Mouse (Mus musculus) forebrain, embryonic 12.5 days (tissue): ENCODE measurements at regions not wholly inside any gene's neighbourhood (a gene's known extent, or its start where the extent isn't known, plus 50 kb on each side); places are given as distances from the start of the nearest gene placed in this dataset.

Experiments
- ATAC-seq: fragments of 200-750 bp; cut with Nextera tagmentation; 2 replicates; pipeline ENCODE4 v1.8.0; 2017; ENCODE audit warnings: moderate TSS enrichment; ENCODE audit not compliant: low FRiP score
- H3K27ac ChIP-seq: fragments of 300-500 bp; sonication (generic); 2 replicates; pipeline ENCODE4 v1.5.1; 2016; ENCODE audit warnings: mild to moderate bottlenecking
- H3K27me3 ChIP-seq: fragments of 300-500 bp; sonication (generic); 2 replicates; pipeline ENCODE4 v1.6.1; 2016; ENCODE audit warnings: mild to moderate bottlenecking
- H3K36me3 ChIP-seq: fragments of 300-500 bp; sonication (generic); replicated peaks from 2 replicates; pipeline ENCODE4 v1.6.1; 2016; ENCODE audit warnings: mild to moderate bottlenecking
- H3K4me1 ChIP-seq: fragments of 300-500 bp; sonication (generic); 2 replicates; pipeline ENCODE4 v1.6.1; 2016
- H3K4me2 ChIP-seq: fragments of 300-500 bp; sonication (generic); 2 replicates; pipeline ENCODE4 v1.6.1; 2016; ENCODE audit warnings: mild to moderate bottlenecking, moderate library complexity
- H3K4me3 ChIP-seq: fragments of 300-500 bp; sonication (generic); replicated peaks from 2 replicates; pipeline ENCODE4 v1.5.1; 2016; ENCODE audit warnings: mild to moderate bottlenecking
- H3K9ac ChIP-seq: fragments of 300-500 bp; sonication (generic); 2 replicates; pipeline ENCODE4 v1.6.1; 2016; ENCODE audit warnings: mild to moderate bottlenecking
- H3K9me3 ChIP-seq: fragments of 300-500 bp; sonication (generic); 2 replicates; pipeline ENCODE4 v1.6.1; 2016
- WGBS: fragments of 180-500 bp; shearing (Covaris S2); methylation state at CpG from one replicate; pipeline ENCODE4 v1.1.7; 2016; 5-methylcytosine and 5-hydroxymethylcytosine counted together

DNA sequence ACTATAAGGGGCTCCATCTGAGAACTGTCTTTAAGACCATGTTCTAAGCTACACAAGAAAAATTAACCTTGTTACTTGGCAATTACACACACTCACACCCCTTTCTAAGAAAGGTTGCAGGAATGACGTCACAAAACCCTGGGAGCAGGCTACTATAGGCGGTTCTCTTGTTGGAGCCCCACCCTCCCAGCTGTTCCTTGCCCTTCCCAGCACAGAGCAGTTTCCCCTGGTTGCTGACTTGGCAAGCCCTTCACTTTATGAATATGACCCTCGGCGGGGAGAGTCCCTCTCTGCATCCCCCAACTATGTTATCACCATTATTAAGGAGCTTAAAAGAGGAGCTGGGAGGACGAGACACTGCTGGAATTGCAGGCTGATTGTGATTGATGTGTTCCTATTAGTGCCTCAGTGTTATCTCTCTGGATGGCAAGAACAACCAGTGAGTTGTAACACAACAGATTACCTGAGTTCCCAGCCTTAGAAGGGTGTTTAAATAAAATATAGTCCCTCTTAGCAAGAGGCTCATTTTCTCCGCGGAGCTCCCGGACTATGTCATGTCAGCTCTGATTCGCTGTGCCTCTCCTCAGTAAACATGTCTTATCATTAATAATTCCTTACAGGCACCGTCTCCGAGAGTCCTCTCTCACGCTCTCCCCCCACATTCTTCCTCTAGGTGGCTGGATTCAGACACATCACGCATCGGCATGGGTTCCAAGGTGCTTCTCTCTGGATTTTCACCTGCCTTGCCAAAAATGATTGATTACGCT lies 105.7 kb downstream of the Insig2 start:
- H3K9ac ChIP-seq: no peak overlapping the region
- H3K4me1 ChIP-seq: no peaks in the 10 kb centered on the region
- H3K9me3 ChIP-seq: no peaks in the 10 kb centered on the region
- no peak overlapping the region for H3K27ac ChIP-seq
- no peaks in the 10 kb centered on the region for H3K27me3 ChIP-seq
- H3K4me3 ChIP-seq: no peak overlapping the region
- H3K4me2 ChIP-seq: no peak overlapping the region
- no peaks in the 10 kb centered on the region for H3K36me3 ChIP-seq
- ATAC-seq: 0 out of 2 replicates have a peak, but pooled peaks have one; percentile 55
- WGBS: 78% methylated on average over 15 of the region's 15 CpGs

DNA sequence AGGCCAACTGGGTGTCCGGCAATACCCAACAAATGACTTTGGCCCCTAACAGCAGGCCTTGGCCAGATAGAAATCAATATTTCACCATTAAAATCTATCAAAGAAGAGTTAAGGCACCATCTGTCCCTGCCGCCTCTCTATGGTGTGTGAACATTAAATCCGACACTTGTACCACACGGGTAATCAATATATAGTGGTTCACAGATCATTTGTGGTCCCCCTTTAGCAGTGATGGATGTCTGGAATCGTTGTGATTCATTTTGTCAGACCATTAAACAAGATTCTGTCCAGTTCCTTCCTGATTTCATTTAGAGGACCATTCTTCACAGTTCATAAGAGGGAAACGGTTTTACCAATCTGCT lies 105.2 kb downstream of the Insig2 start:
- 0 out of 2 replicates have a peak, but pooled peaks have one; percentile 55 for ATAC-seq
- Histone ChIP-seq H3K27me3 (no peaks in the 10 kb centered on the region), H3K4me2 (no peak overlapping the region), H3K36me3 (no peaks in the 10 kb centered on the region), H3K9ac (no peak overlapping the region), H3K4me3 (no peak overlapping the region), H3K9me3 (no peaks in the 10 kb centered on the region), H3K27ac (no peak overlapping the region), H3K4me1 (no peaks in the 10 kb centered on the region)
- WGBS: 89% methylated on average over 6 of the region's 6 CpGs

- Histone ChIP-seq H3K27me3 (no peaks in the 10 kb centered on the region), H3K27ac (no peak overlapping the region), H3K9me3 (no peaks in the 10 kb centered on the region), H3K4me3 (no peak overlapping the region), H3K36me3 (no peaks in the 10 kb centered on the region), H3K4me2 (no peak overlapping the region), H3K4me1 (no peaks in the 10 kb centered on the region), H3K9ac (no peak overlapping the region)
- 78% methylated on average over 6 of the region's 6 CpGs for WGBS
- ATAC-seq: no peak
Measured at GRCm38 (mm10) chr1:121243576-121243975, 88.8 kb downstream of the Insig2 start.

DNA sequence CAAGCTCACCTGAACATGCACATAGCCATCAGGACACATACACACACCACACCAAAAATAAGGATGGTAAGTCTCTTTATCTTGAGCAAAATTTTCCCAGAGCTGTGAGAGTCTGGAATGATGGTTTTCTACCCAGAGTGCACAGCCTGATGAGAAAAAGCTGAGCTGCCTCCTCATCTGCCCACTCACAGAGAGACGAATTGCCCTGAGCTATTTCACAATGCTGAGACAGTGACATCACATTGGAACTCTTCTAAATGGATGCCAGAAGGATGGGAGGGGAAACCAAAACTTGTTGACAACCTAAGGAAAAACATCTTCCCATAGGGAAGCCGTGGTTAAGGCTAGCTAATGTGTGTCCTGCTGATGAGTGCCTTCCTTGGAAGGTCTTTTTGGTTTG lies 84.8 kb downstream of the Insig2 start:
- Histone ChIP-seq H3K4me3 (no peak overlapping the region), H3K9me3 (no peaks in the 10 kb centered on the region), H3K36me3 (no peaks in the 10 kb centered on the region), H3K9ac (no peak overlapping the region), H3K27me3 (no peaks in the 10 kb centered on the region), H3K4me1 (no peaks in the 10 kb centered on the region), H3K27ac (no peak overlapping the region), H3K4me2 (no peak overlapping the region)
- no peak for ATAC-seq
- WGBS: 79% methylated on average over 2 of the region's 2 CpGs

DNA sequence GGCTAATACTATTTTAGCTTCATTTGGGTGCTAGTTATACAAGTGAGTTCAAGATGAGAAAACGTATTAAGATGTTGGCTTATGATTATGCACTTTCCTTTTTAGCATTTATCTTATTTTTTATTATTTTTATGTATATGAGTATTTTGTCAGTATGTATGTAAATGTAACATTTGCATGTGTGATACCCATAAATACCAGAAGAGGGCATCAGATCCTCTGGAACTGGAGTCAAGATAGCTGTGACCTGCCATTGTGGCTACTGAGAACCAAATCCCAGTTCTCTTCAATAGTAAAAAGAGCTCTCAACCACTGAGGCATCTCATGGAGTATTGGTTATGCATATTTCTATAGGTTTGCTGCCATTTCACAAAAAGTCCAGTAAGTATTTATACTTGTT lies 83.3 kb downstream of the Insig2 start:
- Histone ChIP-seq H3K27ac (no peak overlapping the region), H3K9me3 (no peaks in the 10 kb centered on the region), H3K4me1 (no peaks in the 10 kb centered on the region), H3K9ac (no peak overlapping the region), H3K4me2 (no peak overlapping the region), H3K36me3 (no peaks in the 10 kb centered on the region), H3K4me3 (no peak overlapping the region), H3K27me3 (no peaks in the 10 kb centered on the region)
- 66% methylated on average over 1 of the region's 1 CpGs for WGBS
- ATAC-seq: no peak

- no peak for ATAC-seq
- H3K4me2 ChIP-seq: no peak overlapping the region
- 89% methylated on average over 4 of the region's 4 CpGs for WGBS
- H3K27ac ChIP-seq: no peak overlapping the region
- no peaks in the 10 kb centered on the region for H3K36me3 ChIP-seq
- H3K4me3 ChIP-seq: no peak overlapping the region
- H3K9ac ChIP-seq: no peak overlapping the region
- no peaks in the 10 kb centered on the region for H3K27me3 ChIP-seq
- no peaks in the 10 kb centered on the region for H3K9me3 ChIP-seq
- H3K4me1 ChIP-seq: no peaks in the 10 kb centered on the region
Measured at GRCm38 (mm10) chr1:121250686-121251085, 81.7 kb downstream of the Insig2 start.

GRCm38 (mm10) chr1:121252056-121252455 lies 80.3 kb downstream of the Insig2 start:
- H3K4me1 ChIP-seq: no peaks in the 10 kb centered on the region
- ATAC-seq: no peak
- no peaks in the 10 kb centered on the region for H3K36me3 ChIP-seq
- no peak overlapping the region for H3K4me3 ChIP-seq
- no peak overlapping the region for H3K4me2 ChIP-seq
- H3K27me3 ChIP-seq: no peaks in the 10 kb centered on the region
- H3K9ac ChIP-seq: no peak overlapping the region
- 83% methylated on average over 7 of the region's 7 CpGs for WGBS
- H3K27ac ChIP-seq: no peak overlapping the region
- H3K9me3 ChIP-seq: no peaks in the 10 kb centered on the region

DNA sequence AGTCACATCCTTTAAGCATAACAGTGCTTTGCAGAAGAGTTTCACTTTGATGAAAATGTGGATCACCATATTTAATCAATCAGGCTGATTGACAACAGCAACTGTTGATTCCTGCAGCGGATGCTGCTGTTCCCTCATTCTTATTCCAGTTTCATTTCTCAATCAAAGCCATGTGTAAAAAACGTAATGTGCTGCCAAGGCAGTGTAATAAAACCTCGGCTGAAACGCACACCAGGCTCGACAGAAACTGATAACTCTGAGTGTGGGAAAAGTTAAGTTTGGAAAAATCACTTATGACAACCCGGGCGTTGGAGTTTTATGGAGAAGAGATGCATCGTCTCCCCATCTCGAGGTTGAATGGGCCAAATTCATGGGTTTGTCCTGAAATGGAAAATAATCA lies 78.2 kb downstream of the Insig2 start:
- no peaks in the 10 kb centered on the region for H3K9me3 ChIP-seq
- H3K4me1 ChIP-seq: no peaks in the 10 kb centered on the region
- no peak for ATAC-seq
- no peaks in the 10 kb centered on the region for H3K36me3 ChIP-seq
- WGBS: 82% methylated on average over 9 of the region's 9 CpGs
- H3K9ac ChIP-seq: no peak overlapping the region
- H3K4me2 ChIP-seq: no peak overlapping the region
- H3K4me3 ChIP-seq: no peak overlapping the region
- no peaks in the 10 kb centered on the region for H3K27me3 ChIP-seq
- no peak overlapping the region for H3K27ac ChIP-seq
